Mouse (Mus musculus): ENCODE measurements around the gene Acvr1.

DNA sequence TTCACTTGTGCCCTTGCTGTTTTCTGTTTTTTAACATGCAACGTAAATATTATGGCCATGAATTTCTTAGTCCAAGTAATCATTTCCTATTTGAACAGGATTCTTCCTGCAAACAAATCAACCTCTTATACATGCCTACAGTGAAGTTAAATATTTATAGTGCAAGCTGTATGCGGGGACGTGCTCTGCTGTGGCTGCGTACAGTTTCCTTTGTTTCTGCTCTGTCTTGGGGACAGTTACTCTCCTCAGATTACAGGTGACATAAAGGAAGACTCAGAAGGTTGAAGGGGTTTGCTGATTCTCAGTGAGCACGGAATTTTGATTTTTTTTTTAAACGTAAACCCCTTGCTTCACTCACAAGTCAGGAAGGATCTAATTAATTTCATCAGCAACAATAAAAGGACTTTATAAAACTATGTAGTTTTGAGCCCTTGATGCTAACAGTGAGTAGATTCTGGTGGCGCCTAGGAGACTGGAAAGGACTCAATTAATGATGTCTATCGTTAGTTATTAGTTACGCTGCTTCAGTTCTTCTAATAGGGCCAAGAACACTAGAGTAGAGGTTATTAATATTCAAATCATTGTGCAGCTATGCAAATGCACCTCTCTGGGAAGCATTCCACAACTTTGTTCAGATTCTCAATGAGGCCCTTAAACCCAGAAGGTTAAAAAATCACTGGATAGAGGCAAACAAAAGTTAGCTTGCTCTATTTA lies 189.4 kb downstream of the Acvr1 start:
- TF ChIP-seq CTCF (IDR thresholded peaks at IDR 0.05; ENCODE audit: low read depth) (no peak), EP300 (optimal IDR thresholded peaks at IDR 0.05) (no peak)
